Mouse (Mus musculus) megakaryocyte-erythroid progenitor cell, adult 5-6 weeks (primary cell): ENCODE measurements at regions not wholly inside any gene's neighbourhood (a gene's known extent, or its start where the extent isn't known, plus 50 kb on each side); places are given as distances from the start of the nearest gene placed in this dataset.

Experiments
- ATAC-seq: replicated peaks from 2 replicates; pipeline ENCODE4 v1.8.0; 2016; ENCODE audit warnings: mild to moderate bottlenecking, inconsistent platforms; ENCODE audit not compliant: severe bottlenecking, poor library complexity, low FRiP score, low TSS enrichment

- no peak for ATAC-seq
Observed at GRCm38 (mm10) chr14:87337950-87338526, 78.4 kb upstream of the Tdrd3 start.

GRCm38 (mm10) chr14:87344540-87344939, 71.9 kb upstream of the Tdrd3 start:
- no peak for ATAC-seq

GRCm38 (mm10) chr14:87346812-87347211, 69.6 kb upstream of the Tdrd3 start:
- no peak for ATAC-seq

GRCm38 (mm10) chr14:87348825-87349224, 67.6 kb upstream of the Tdrd3 start:
- no peak for ATAC-seq

GRCm38 (mm10) chr14:87365793-87366192, 50.6 kb upstream of the Tdrd3 start:
- no peak for ATAC-seq
